18 mouse cellular contexts compared by ENCODE assay signal in the genomic region with DNA sequence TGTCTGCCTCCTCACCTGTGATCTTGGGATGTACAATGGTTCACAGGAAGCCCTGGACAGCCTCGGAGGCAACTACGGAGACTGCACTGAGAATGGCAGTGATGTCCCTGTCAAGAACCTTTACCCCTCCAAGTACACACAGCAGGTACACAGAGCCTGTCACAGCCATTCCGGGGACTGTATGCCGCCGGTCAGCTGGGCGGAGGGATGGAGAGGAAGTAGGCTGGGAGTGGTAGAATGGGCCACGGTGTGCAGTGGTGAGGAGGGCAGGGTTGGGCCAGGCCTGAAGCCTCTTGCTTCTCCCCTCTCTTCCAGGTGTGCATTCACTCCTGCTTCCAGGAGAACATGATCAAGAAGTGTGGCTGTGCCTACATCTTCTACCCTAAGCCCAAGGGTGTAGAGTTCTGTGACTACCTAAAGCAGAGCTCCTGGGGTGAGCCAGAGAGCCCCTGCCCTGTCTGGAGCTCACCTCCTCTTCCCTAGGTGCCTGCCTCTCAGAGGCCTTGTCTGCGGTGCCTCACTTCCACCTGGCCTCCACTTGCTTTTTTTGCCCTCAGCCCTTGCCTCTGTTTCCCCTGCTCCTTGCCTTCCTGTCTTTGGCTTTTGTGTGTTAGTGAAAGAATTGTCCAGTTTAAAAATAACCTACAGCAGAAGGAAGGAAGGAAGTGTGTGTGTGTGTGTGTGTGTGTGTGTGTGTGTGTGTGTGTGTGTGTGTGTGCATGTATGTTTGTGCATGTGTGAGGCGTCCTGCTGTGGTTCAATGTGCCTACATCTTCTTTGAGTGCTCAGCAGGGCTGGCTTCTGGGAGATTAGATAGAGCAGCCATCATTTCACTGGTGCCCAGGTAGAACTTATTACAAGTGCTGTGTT. TPM values are rescaled to one million over a fixed set of nuclear protein-coding genes. Genes with fewer than 3 reads are reported as not detected.
DNase-seq lines count a peak whose midpoint lies in the region; ATAC-seq lines count a peak whose summit lies in the region.
"Had no signal": no experiment of that assay in that cellular context is flagged by ENCODE, and none has a peak within 500 bp of the region (broad histone marks: within the 10 kb centered on the region; RNA-seq: fewer than 3 reads in every experiment).

No protein-coding gene starts in this region.

- H3K36me3 ChIP-seq in heart, embryonic 14.5 days (ENCODE audit: control insufficient read depth, insufficient read depth, low read length), result no peaks in the 10 kb centered on the region
- H3K36me3 ChIP-seq in limb, embryonic 15.5 days, result no peaks in the 10 kb centered on the region
- H3K36me3 ChIP-seq in limb, embryonic 10.5 days, result no peaks in the 10 kb centered on the region
- H3K36me3 ChIP-seq: forebrain, embryonic 12.5 days; hindbrain, embryonic 12.5 days had no signal

- no peaks in the 10 kb centered on the region; a peak in 1 of 4 replicates for H3K4me1 ChIP-seq in heart, embryonic 14.5 days (ENCODE audit: control insufficient read depth in 2 of 2, insufficient read depth in 2 of 2, low read length in 2 of 2)
- H3K4me1 ChIP-seq in limb, embryonic 15.5 days, result peaks cover 16% of the 10 kb centered on the region
- H3K4me1 ChIP-seq in limb, embryonic 10.5 days, result peaks cover 31% of the 10 kb centered on the region
- H3K4me1 ChIP-seq: forebrain, embryonic 12.5 days had no signal

- ATAC-seq in heart, embryonic 14.5 days (ENCODE audit: insufficient number of reproducible peaks, insufficient read depth, low FRiP score, low read depth), result 0 out of 2 replicates have a peak, but pooled peaks have one; percentile 31
- ATAC-seq in limb, embryonic 15.5 days (ENCODE audit: insufficient number of reproducible peaks, low FRiP score, low TSS enrichment, low read depth), result no peak
- peak; percentile 19 for ATAC-seq in activated CD4-positive, CD25-positive, alpha-beta regulatory T cell, adult 4 months
- ATAC-seq in megakaryocyte progenitor cell, adult 5-6 weeks (replicated peaks; ENCODE audit: poor library complexity), result peak; percentile 21; the same call in 1 of the 2 replicates
- ATAC-seq in monocyte, adult 5-6 weeks (replicated peaks; ENCODE audit: insufficient number of reproducible peaks, low FRiP score, low TSS enrichment, poor library complexity, severe bottlenecking), result no peak
- ATAC-seq: Patski had no signal

- DNase-seq in heart, adult 18-20 months, result no peak
- DNase-seq in limb, embryonic 10.5 days (ENCODE audit: low spot score), result no peak
- DNase-seq in layer of hippocampus, postnatal 36 days, result no peak
- DNase-seq: adrenal gland, adult 2 months; cerebellum, adult 9-11 months had no signal

- H3K27ac ChIP-seq in heart, embryonic 14.5 days (replicated peaks in 1 of 2; ENCODE audit: control insufficient read depth in 1 of 2, insufficient read depth in 1 of 2, low read depth in 2 of 2, low read length in 2 of 2), result peak overlapping the region; percentile 50 to 74; a peak in 2 of 4 replicates
- peak overlapping the region; percentile 11; the same call in 1 of the 2 replicates for H3K27ac ChIP-seq in limb, embryonic 15.5 days
- no peak overlapping the region for H3K27ac ChIP-seq in limb, embryonic 10.5 days
- H3K27ac ChIP-seq: forebrain, embryonic 12.5 days; hindbrain, embryonic 12.5 days had no signal

- no peak overlapping the region for H3K4me3 ChIP-seq in heart, embryonic 14.5 days (ENCODE audit: control insufficient read depth in 1 of 2, insufficient read depth in 1 of 2, low read depth in 1 of 2, low read length in 2 of 2)
- no peak overlapping the region for H3K4me3 ChIP-seq in limb, embryonic 15.5 days
- no peak overlapping the region for H3K4me3 ChIP-seq in limb, embryonic 10.5 days
- H3K4me3 ChIP-seq: forebrain, embryonic 12.5 days; hindbrain, embryonic 12.5 days had no signal

- H3K9ac ChIP-seq in heart, embryonic 14.5 days (ENCODE audit: low read length), result no peak overlapping the region
- no peak overlapping the region for H3K9ac ChIP-seq in limb, embryonic 15.5 days
- H3K9ac ChIP-seq: forebrain, embryonic 12.5 days; hindbrain, embryonic 12.5 days had no signal

- WGBS in heart, embryonic 14.5 days, result 61% methylated on average over 9 of the region's 9 CpGs
- WGBS in limb, embryonic 15.5 days, result 75% methylated on average over 9 of the region's 9 CpGs
- WGBS in limb, embryonic 10.5 days, result 73% methylated on average over 9 of the region's 9 CpGs

- H3K27me3 ChIP-seq in heart, embryonic 14.5 days (ENCODE audit: control insufficient read depth, insufficient read depth, low read length), result no peaks in the 10 kb centered on the region
- no peaks in the 10 kb centered on the region for H3K27me3 ChIP-seq in limb, embryonic 15.5 days
- H3K27me3 ChIP-seq in limb, embryonic 10.5 days (ENCODE audit: low read depth, poor library complexity, severe bottlenecking), result no peaks in the 10 kb centered on the region
- H3K27me3 ChIP-seq: Patski had no signal

- no peaks in the 10 kb centered on the region for H3K9me3 ChIP-seq in heart, embryonic 14.5 days (ENCODE audit: control insufficient read depth, low read length)
- H3K9me3 ChIP-seq in limb, embryonic 15.5 days, result no peaks in the 10 kb centered on the region
- no peaks in the 10 kb centered on the region for H3K9me3 ChIP-seq in limb, embryonic 10.5 days (replicated peaks)
- H3K9me3 ChIP-seq: forebrain, embryonic 12.5 days; hindbrain, embryonic 12.5 days had no signal

- H3K4me2 ChIP-seq in heart, embryonic 14.5 days (ENCODE audit: low read length), result no peak overlapping the region
- H3K4me2 ChIP-seq in limb, embryonic 15.5 days, result no peak overlapping the region
- H3K4me2 ChIP-seq: forebrain, embryonic 12.5 days; hindbrain, embryonic 12.5 days; liver, embryonic 11.5 days had no signal

RNA-seq across cellular contexts. Expression of a gene that starts 10.1 kb away (rescaled TPM):
- polyA plus RNA-seq in heart, embryonic 14.5 days (2014; fragmentation: Nextera tagmentation; extraction: Ambion mirVana), result 41.4 and 43.5 TPM in 2 replicates
- total RNA-seq in heart, adult 18-20 months (2021), result 10 to 100 TPM; 47.5 to 50.8 TPM
- 95.6 and 98.8 TPM in 2 replicates for polyA plus RNA-seq in limb, embryonic 15.5 days (2015; fragmentation: Nextera tagmentation; extraction: Ambion mirVana)
- 41.8 and 43.6 TPM in 2 replicates for polyA plus RNA-seq in limb, embryonic 10.5 days (2016; fragmentation: Nextera tagmentation; extraction: Ambion mirVana)
- polyA plus RNA-seq in activated CD4-positive, CD25-positive, alpha-beta regulatory T cell, adult 4 months (2017; shearing (Covaris generic)), result 10 to 100 TPM; 20.2 to 25.5 TPM
- 56.9 and 61.8 TPM in 2 replicates for total RNA-seq in megakaryocyte progenitor cell, adult 5-6 weeks (2015)
- total RNA-seq in megakaryocyte progenitor cell, adult 5-6 weeks (2017), result 56.6 and 57.1 TPM in 2 replicates
- total RNA-seq in monocyte, adult 5-6 weeks (2017), result 101 to 111 TPM (median 103 TPM) in 3 replicates
- total RNA-seq in layer of hippocampus, postnatal 36 days (2021), result 10 to 100 TPM in 1 of 2 experiments, 1 to 10 TPM in 1; 9.9 to 12.6 TPM

RNA-seq across cellular contexts. Expression of a gene that starts 18.6 kb away (rescaled TPM):
- 0.65 and 1.00 TPM in 2 replicates for polyA plus RNA-seq in heart, embryonic 14.5 days (2014; fragmentation: Nextera tagmentation; extraction: Ambion mirVana)
- 1 to 10 TPM in 1 of 2 experiments, under 1 TPM in 1; 0.47 to 1.3 TPM for total RNA-seq in heart, adult 18-20 months (2021)
- polyA plus RNA-seq in limb, embryonic 15.5 days (2015; fragmentation: Nextera tagmentation; extraction: Ambion mirVana), result 5.2 and 5.3 TPM in 2 replicates
- polyA plus RNA-seq in limb, embryonic 10.5 days (2016; fragmentation: Nextera tagmentation; extraction: Ambion mirVana), result 1.0 and 1.6 TPM in 2 replicates
- not detected for polyA plus RNA-seq in activated CD4-positive, CD25-positive, alpha-beta regulatory T cell, adult 4 months (2017; shearing (Covaris generic))
- 21.8 and 22.9 TPM in 2 replicates for total RNA-seq in megakaryocyte progenitor cell, adult 5-6 weeks (2015)
- total RNA-seq in megakaryocyte progenitor cell, adult 5-6 weeks (2017), result 0.75 and 1.7 TPM in 2 replicates
- 3.1 to 6.4 TPM (median 5.9 TPM) in 3 replicates for total RNA-seq in monocyte, adult 5-6 weeks (2017)
- 1 to 10 TPM; 4.1 to 4.3 TPM for total RNA-seq in layer of hippocampus, postnatal 36 days (2021)

RNA-seq across cellular contexts. Expression of a gene that starts 25.3 kb away (rescaled TPM):
- polyA plus RNA-seq in heart, embryonic 14.5 days (2014; fragmentation: Nextera tagmentation; extraction: Ambion mirVana), result 38.5 and 41.5 TPM in 2 replicates
- 10 to 100 TPM; 25.0 to 28.7 TPM for total RNA-seq in heart, adult 18-20 months (2021)
- 47.0 and 50.5 TPM in 2 replicates for polyA plus RNA-seq in limb, embryonic 15.5 days (2015; fragmentation: Nextera tagmentation; extraction: Ambion mirVana)
- polyA plus RNA-seq in limb, embryonic 10.5 days (2016; fragmentation: Nextera tagmentation; extraction: Ambion mirVana), result 34.3 and 41.5 TPM in 2 replicates
- polyA plus RNA-seq in activated CD4-positive, CD25-positive, alpha-beta regulatory T cell, adult 4 months (2017; shearing (Covaris generic)), result not detected
- total RNA-seq in megakaryocyte progenitor cell, adult 5-6 weeks (2015), result 17.5 and 18.7 TPM in 2 replicates
- total RNA-seq in megakaryocyte progenitor cell, adult 5-6 weeks (2017), result 28.2 and 43.7 TPM in 2 replicates
- 29.5 to 47.9 TPM (median 41.2 TPM) in 3 replicates for total RNA-seq in monocyte, adult 5-6 weeks (2017)
- 1 to 10 TPM; 6.9 to 7.0 TPM for total RNA-seq in layer of hippocampus, postnatal 36 days (2021)

RNA-seq across cellular contexts. Expression of a gene that starts 41.6 kb away (rescaled TPM):
- polyA plus RNA-seq in heart, embryonic 14.5 days (2014; fragmentation: Nextera tagmentation; extraction: Ambion mirVana), result 0.05 TPM in 1 of 2 replicates, not detected in the other
- not detected for total RNA-seq in heart, adult 18-20 months (2021)
- 4.2 and 4.5 TPM in 2 replicates for polyA plus RNA-seq in limb, embryonic 15.5 days (2015; fragmentation: Nextera tagmentation; extraction: Ambion mirVana)
- 0.26 and 0.33 TPM in 2 replicates for polyA plus RNA-seq in limb, embryonic 10.5 days (2016; fragmentation: Nextera tagmentation; extraction: Ambion mirVana)
- polyA plus RNA-seq in activated CD4-positive, CD25-positive, alpha-beta regulatory T cell, adult 4 months (2017; shearing (Covaris generic)), result not detected
- total RNA-seq in megakaryocyte progenitor cell, adult 5-6 weeks (2015), result not detected in 2 replicates
- total RNA-seq in megakaryocyte progenitor cell, adult 5-6 weeks (2017), result not detected in 2 replicates
- not detected in 3 replicates for total RNA-seq in monocyte, adult 5-6 weeks (2017)
- under 1 TPM in 1 of 2 experiments, not detected in 1; 0.25 TPM for total RNA-seq in layer of hippocampus, postnatal 36 days (2021)
- total RNA-seq: gastrocnemius, adult 18-20 months; megakaryocyte-erythroid progenitor cell, adult 5-6 weeks had no signal

RNA-seq across cellular contexts. Expression of a gene that starts 53.2 kb away (rescaled TPM):
- not detected in 2 replicates for polyA plus RNA-seq in heart, embryonic 14.5 days (2014; fragmentation: Nextera tagmentation; extraction: Ambion mirVana)
- not detected for total RNA-seq in heart, adult 18-20 months (2021)
- polyA plus RNA-seq in limb, embryonic 15.5 days (2015; fragmentation: Nextera tagmentation; extraction: Ambion mirVana), result 0.34 TPM in 1 of 2 replicates, not detected in the other
- polyA plus RNA-seq in limb, embryonic 10.5 days (2016; fragmentation: Nextera tagmentation; extraction: Ambion mirVana), result 0.10 and 0.21 TPM in 2 replicates
- 1 to 10 TPM; 1.3 to 1.8 TPM for polyA plus RNA-seq in activated CD4-positive, CD25-positive, alpha-beta regulatory T cell, adult 4 months (2017; shearing (Covaris generic))
- not detected in 2 replicates for total RNA-seq in megakaryocyte progenitor cell, adult 5-6 weeks (2015)
- total RNA-seq in megakaryocyte progenitor cell, adult 5-6 weeks (2017), result not detected in 2 replicates
- 0.78 TPM in 1 of 3 replicates, not detected in the others for total RNA-seq in monocyte, adult 5-6 weeks (2017)
- total RNA-seq in layer of hippocampus, postnatal 36 days (2021), result not detected
- total RNA-seq: adrenal gland, adult 2 months; gastrocnemius, adult 18-20 months; left cerebral cortex, adult 8-10 months; megakaryocyte-erythroid progenitor cell, adult 5-6 weeks had no signal
- polyA plus RNA-seq: adrenal gland, adult 2 months; embryonic facial prominence, embryonic 11.5 days; forebrain, embryonic 12.5 days; hindbrain, embryonic 12.5 days; liver, embryonic 11.5 days; Patski had no signal

Comparison
In these comparisons a context has a peak if more than half of its experiments do, and no peak if none do; other contexts are left out.
1. ATAC-seq: peak in heart, embryonic 14.5 days (single experiment), activated CD4-positive, CD25-positive, alpha-beta regulatory T cell, adult 4 months (single experiment) and megakaryocyte progenitor cell, adult 5-6 weeks (single experiment); none in limb, embryonic 15.5 days (single experiment) and monocyte, adult 5-6 weeks (single experiment).